Mouse (Mus musculus) yolk sac, embryonic 10.5 days (tissue): ENCODE measurements around the gene Lrrc4b.

ENCODE experiments used
- DNase-seq: peaks from one replicate; pipeline ENCODE4 v3.0.0-alpha.2; 2017; ENCODE audit warnings: low spot score

Gene Lrrc4b

DNA sequence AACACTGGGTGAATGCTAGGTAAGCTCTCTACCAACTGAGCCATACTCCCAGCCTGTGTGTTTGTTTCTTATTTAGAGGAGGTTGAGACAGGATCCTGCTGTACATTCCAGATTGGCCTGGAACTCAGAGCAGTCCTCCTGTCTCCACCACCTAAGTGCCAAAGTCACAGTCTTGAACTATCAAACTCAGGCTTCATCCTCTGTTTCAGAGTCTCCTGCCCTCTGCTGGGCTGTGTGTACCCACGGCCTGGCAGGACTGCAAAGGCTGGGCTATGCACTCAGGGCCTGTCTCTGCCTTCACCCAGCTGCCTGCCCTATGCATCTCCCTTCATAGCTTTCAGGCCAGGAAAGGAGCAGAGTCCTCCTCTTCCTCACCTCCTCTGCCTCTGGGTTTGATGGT lies 7.4 kb downstream of the Lrrc4b start:
- no peak for DNase-seq

- no peak for DNase-seq
Measured at GRCm38 (mm10) chr7:44437188-44437587, 8.4 kb downstream of the Lrrc4b start.

GRCm38 (mm10) chr7:44437933-44438332 lies 9.1 kb downstream of the Lrrc4b start:
- DNase-seq: no peak

GRCm38 (mm10) chr7:44439696-44440095 lies 10.9 kb downstream of the Lrrc4b start:
- DNase-seq: no peak

DNA sequence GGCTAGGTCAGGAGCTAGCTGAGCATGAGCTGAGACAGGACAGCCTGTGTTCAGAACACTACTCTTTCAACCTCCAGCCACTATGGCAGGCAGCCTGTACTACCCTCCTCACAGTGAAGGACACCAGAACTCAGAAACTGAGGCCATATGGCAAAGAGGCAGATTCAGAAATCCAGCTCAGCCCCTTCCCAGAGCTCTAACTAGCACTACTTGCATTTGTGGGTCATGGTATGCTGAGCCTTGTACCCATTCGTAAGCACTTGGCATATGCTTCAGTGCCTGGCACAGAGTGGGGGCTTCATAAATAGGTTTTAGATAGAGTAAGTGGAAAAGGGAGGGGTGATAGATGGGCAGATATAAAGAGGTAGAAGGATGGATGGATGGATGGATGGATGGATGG lies 11.7 kb downstream of the Lrrc4b start:
- DNase-seq: no peak

- no peak for DNase-seq
Measured at GRCm38 (mm10) chr7:44441180-44441579, 12.4 kb downstream of the Lrrc4b start.

GRCm38 (mm10) chr7:44441648-44442109 lies 12.9 kb downstream of the Lrrc4b start:
- no peak for DNase-seq

DNA sequence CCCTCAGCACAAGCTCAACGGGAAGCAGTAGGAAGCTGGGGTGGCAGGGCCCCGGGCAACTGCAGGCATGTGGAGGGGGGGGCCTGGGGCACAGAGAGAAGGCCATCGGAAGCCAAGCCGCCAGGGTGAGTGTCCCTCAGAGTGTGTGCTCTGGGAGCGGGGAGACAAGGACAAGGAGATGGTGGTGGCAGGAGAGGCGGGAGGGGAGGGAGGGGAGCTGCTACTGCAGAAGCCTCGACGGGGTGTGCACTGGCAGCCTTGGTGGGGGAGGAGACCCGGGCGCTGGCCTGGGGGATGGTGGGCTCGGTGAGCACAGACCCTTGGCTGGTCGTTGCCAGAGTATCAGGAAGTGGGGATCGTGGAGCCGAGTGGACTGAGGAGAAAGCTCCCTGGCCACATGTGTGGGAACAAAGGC lies 13.6 kb downstream of the Lrrc4b start:
- DNase-seq: no peak

- no peak for DNase-seq
Measured at GRCm38 (mm10) chr7:44443268-44444173, 14.7 kb downstream of the Lrrc4b start.

GRCm38 (mm10) chr7:44444886-44445527 lies 16.2 kb downstream of the Lrrc4b start:
- no peak for DNase-seq

GRCm38 (mm10) chr7:44445528-44445923 lies 16.7 kb downstream of the Lrrc4b start:
- DNase-seq: no peak

- no peak for DNase-seq
Measured at GRCm38 (mm10) chr7:44446070-44446855, 17.4 kb downstream of the Lrrc4b start.

GRCm38 (mm10) chr7:44453256-44453655 lies 24.4 kb downstream of the Lrrc4b start:
- DNase-seq: no peak

- DNase-seq: no peak
Measured at GRCm38 (mm10) chr7:44456302-44456701, 27.5 kb downstream of the Lrrc4b start.

- DNase-seq: no peak
Measured at GRCm38 (mm10) chr7:44460067-44460466, 31.2 kb downstream of the Lrrc4b start.

DNA sequence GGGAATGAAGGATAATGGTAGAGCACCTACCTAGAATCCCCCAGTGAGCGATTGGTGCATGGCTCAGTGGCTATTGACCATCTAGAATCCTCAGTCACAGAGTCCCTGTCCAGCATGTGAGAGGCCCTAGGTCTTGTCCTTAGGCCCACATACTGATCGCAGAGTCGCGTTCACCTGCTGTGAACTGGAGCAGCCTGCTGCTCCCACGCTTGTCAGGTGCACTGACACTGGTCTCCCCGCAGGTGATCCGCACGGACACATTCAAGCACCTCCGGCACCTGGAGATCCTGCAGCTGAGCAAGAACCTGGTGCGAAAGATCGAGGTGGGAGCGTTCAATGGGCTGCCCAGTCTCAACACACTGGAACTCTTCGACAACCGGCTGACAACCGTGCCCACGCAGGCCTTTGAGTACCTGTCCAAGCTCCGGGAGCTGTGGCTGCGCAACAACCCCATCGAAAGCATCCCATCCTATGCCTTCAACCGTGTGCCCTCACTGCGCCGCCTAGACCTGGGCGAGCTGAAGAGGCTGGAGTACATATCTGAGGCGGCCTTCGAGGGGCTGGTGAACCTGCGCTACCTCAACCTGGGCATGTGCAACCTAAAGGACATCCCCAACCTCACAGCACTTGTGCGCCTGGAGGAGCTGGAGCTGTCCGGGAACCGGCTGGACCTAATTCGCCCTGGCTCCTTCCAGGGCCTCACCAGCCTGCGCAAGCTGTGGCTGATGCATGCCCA lies 32.1 kb downstream of the Lrrc4b start:
- DNase-seq: no peak

GRCm38 (mm10) chr7:44461503-44462217 lies 32.8 kb downstream of the Lrrc4b start:
- no peak for DNase-seq

DNA sequence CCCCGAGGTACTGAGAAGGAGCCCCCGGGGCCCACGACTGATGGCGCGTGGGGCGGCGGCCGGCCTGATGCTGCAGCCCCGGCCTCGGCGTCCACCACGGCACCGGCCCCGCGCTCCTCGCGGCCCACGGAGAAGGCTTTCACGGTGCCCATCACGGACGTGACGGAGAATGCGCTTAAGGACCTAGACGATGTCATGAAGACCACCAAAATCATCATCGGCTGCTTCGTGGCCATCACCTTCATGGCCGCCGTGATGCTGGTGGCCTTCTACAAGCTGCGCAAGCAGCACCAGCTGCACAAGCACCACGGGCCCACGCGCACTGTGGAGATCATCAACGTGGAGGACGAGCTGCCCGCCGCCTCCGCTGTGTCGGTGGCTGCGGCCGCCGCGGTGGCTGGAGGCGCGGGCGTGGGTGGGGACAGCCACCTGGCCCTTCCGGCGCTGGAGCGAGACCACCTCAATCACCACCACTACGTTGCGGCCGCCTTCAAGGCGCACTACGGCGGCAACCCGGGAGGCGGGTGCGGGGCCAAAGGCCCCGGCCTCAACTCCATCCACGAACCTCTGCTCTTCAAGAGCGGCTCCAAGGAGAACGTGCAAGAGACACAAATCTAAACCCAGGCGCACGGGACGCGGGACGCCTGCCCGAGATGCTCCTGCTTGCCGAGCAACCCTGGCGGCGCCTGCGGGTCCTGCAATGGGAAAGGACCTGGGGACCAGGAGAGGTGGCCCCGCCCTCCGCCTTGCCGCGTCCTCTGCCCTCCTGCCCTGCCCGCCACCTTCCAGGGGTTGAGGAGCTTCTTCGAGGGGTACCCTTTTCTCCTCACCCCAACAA lies 33.6 kb downstream of the Lrrc4b start:
- DNase-seq: no peak

DNA sequence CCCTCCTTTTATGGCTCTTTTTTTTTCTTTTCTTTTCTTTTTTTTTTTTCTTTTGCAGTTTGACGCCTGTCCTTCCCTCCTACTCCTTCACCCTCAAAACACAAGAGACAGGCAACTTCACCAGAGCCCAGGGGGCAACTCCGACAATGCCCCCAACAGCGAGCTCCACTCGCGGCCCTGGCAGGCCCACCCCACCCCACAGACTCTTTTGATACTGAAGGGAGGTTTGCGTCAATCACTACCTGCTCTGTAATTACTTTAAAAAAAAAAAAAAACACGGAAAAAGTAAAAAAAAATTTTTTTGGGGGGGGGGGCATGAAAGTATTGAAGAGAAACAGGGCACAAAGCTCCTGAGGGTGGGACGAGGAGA lies 34.2 kb downstream of the Lrrc4b start:
- no peak for DNase-seq

DNA sequence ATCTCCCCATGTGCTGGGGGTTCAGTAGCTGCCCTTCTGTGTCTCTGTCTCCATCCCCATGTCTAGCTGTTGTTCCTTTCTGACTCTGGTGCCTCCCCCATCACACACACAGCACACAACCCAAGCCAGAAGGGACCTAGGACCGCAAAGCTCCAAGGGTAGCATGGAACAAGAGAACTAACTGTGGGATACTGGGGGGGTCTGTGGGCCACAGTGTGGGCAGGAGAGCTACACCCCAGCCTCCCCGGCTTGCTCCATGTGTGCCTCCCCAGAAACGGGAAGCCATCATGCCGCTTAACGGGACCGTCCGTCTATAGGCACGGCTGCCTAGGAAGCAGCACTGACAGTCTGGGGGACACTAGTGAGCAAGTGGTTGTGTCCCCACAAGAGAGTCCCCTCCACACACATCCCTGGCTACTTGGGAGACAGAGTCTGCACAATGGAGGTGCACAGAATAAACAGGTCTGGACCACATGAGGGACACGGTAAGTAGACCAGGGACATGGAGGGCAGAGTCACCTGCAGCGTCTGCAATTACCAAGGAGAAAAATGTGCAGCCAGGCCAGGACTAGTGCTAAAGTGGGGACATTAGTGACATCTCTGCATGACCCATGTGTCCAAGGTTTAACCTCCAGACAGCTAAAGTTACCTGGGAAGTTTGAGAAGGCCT lies 34.9 kb downstream of the Lrrc4b start:
- DNase-seq: no peak
